Mouse (Mus musculus) neutrophil, adult 5-6 weeks (primary cell): ENCODE measurements at regions not wholly inside any gene's neighbourhood (a gene's known extent, or its start where the extent isn't known, plus 50 kb on each side); places are given as distances from the start of the nearest gene placed in this dataset.
A peak's percentile ranks its signal among the peaks of the same experiment; 100 is the strongest.

Experiments used
- ATAC-seq: fragments of 151-379, 151-347 bp; 2 replicates; pipeline ENCODE4 v1.8.0; 2017; ENCODE audit warnings: mild to moderate bottlenecking, moderate TSS enrichment; ENCODE audit not compliant: insufficient number of reproducible peaks, poor library complexity, low FRiP score, severe bottlenecking; ENCODE audit errors: extremely low read depth

- ATAC-seq: no peak
Observed at GRCm38 (mm10) chr1:88578231-88578620, 68.4 kb upstream of the Glrp1 start.

- no peak for ATAC-seq
Observed at GRCm38 (mm10) chr1:88577498-88578230, 67.8 kb upstream of the Glrp1 start.

GRCm38 (mm10) chr1:88575917-88576669 is 66.2 kb upstream of the Glrp1 start:
- peak; percentile 45 for ATAC-seq

- ATAC-seq: no peak
Observed at GRCm38 (mm10) chr1:88575291-88575690, 65.4 kb upstream of the Glrp1 start.

GRCm38 (mm10) chr1:88572161-88572560 is 62.3 kb upstream of the Glrp1 start:
- ATAC-seq: no peak

GRCm38 (mm10) chr1:88568447-88569053 is 58.7 kb upstream of the Glrp1 start:
- ATAC-seq: no peak

GRCm38 (mm10) chr1:88567198-88567597 is 57.3 kb upstream of the Glrp1 start:
- peak; percentile 88 for ATAC-seq

GRCm38 (mm10) chr1:88566426-88566825 is 56.6 kb upstream of the Glrp1 start:
- ATAC-seq: no peak

- no peak for ATAC-seq
Observed at GRCm38 (mm10) chr1:88564825-88565224, 55.0 kb upstream of the Glrp1 start.

GRCm38 (mm10) chr1:88562361-88562760 is 52.5 kb upstream of the Glrp1 start:
- peak; percentile 82 for ATAC-seq

- no peak for ATAC-seq
Observed at GRCm38 (mm10) chr1:88560771-88561170, 50.9 kb upstream of the Glrp1 start.
